Mouse (Mus musculus): ENCODE data around the gene Myo1e. TPM values are rescaled to one million over a fixed set of nuclear protein-coding genes. Genes with fewer than 3 reads are reported as not detected.

The Myo1e gene
- polyA plus RNA-seq, 1 experiment: 27.3 TPM

DNA sequence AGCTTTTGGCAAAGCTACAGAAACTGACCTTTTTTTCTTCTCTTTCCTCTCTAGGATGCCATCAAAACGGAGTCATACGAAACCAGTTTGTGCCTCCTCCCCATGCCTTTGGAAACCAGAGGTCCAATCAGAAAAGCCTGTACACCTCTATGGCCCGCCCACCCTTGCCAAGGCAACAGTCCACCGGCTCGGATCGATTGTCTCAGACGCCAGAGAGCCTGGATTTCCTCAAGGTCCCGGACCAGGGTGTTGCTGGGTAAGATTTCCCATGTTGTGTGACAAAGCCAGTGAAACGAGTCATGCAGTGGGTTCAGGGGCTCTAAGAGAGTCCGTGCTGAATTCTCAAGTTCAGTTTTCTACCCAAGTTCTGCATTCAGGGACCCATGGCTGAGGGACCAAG, 176.6 kb downstream of the Myo1e start:
- peaks cover 53% of the 10 kb centered on the region for H3K36me3 ChIP-seq (ENCODE audit: control insufficient read depth, insufficient read depth)
- no peak overlapping the region for H3ac ChIP-seq (ENCODE audit: control insufficient read depth, insufficient read length, low read depth)
- TF ChIP-seq MYOD1 (IDR thresholded peaks at IDR 0.05; ENCODE audit: control insufficient read depth, insufficient read length, low read depth) (no peak), USF1 (IDR thresholded peaks at IDR 0.05; ENCODE audit: low read depth) (no peak), MAX (IDR thresholded peaks at IDR 0.05) (no peak), FOSL1 (IDR thresholded peaks at IDR 0.05; ENCODE audit: insufficient read depth, low read length, poor library complexity, severe bottlenecking) (no peak), CEBPB (IDR thresholded peaks at IDR 0.05; ENCODE audit: low read depth) (no peak), MYOG (IDR thresholded peaks at IDR 0.05; ENCODE audit: control insufficient read depth, extremely low read depth, insufficient read length) (no peak), CTCF (IDR thresholded peaks at IDR 0.05; ENCODE audit: control insufficient read depth, insufficient read depth, insufficient read length) (no peak)
- H3K4me3 ChIP-seq (ENCODE audit: insufficient read depth, poor library complexity, severe bottlenecking): no peak overlapping the region
- H3K79me2 ChIP-seq (ENCODE audit: control insufficient read depth, insufficient read depth): no peaks in the 10 kb centered on the region
- no peaks in the 10 kb centered on the region for H3K79me3 ChIP-seq (ENCODE audit: low read depth)
- no peaks in the 10 kb centered on the region for H3K27me3 ChIP-seq (ENCODE audit: control insufficient read depth, insufficient read depth, insufficient read length)

DNA sequence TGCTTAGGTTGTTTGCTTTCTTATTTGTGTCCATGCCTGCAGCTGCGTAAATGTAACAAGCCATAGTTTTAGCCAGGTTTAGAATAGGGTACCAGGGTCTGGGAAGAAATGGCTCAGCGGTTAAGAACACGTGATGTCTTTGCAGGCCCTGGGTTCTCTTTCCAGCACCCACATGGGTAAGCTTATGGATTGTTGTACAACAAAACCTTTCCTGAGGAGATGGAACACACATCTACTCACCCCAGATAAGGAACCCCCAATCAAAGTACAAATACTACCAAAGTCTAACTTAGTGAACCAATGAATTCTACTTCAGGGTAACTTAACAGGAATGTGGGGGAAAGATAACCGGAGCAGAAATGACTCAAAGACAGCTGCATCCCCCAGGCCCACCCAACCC, 177.3 kb downstream of the Myo1e start:
- H3K27me3 ChIP-seq (ENCODE audit: control insufficient read depth, insufficient read depth, insufficient read length): no peaks in the 10 kb centered on the region
- no peaks in the 10 kb centered on the region for H3K79me2 ChIP-seq (ENCODE audit: control insufficient read depth, insufficient read depth)
- no peak overlapping the region for H3K4me3 ChIP-seq (ENCODE audit: insufficient read depth, poor library complexity, severe bottlenecking)
- no peak overlapping the region for H3ac ChIP-seq (ENCODE audit: control insufficient read depth, insufficient read length, low read depth)
- no peak for TF ChIP-seq USF1 (IDR thresholded peaks at IDR 0.05; ENCODE audit: low read depth)
- TF ChIP-seq CEBPB (IDR thresholded peaks at IDR 0.05; ENCODE audit: low read depth): no peak
- TF ChIP-seq MYOD1 (IDR thresholded peaks at IDR 0.05; ENCODE audit: control insufficient read depth, insufficient read length, low read depth): no peak
- TF ChIP-seq CTCF (IDR thresholded peaks at IDR 0.05; ENCODE audit: control insufficient read depth, insufficient read depth, insufficient read length): no peak
- TF ChIP-seq FOSL1 (IDR thresholded peaks at IDR 0.05; ENCODE audit: insufficient read depth, low read length, poor library complexity, severe bottlenecking): no peak
- TF ChIP-seq MAX (IDR thresholded peaks at IDR 0.05): no peak
- no peak for TF ChIP-seq MYOG (IDR thresholded peaks at IDR 0.05; ENCODE audit: control insufficient read depth, extremely low read depth, insufficient read length)
- H3K79me3 ChIP-seq (ENCODE audit: low read depth): no peaks in the 10 kb centered on the region
- H3K36me3 ChIP-seq (ENCODE audit: control insufficient read depth, insufficient read depth): peaks cover 50% of the 10 kb centered on the region

DNA sequence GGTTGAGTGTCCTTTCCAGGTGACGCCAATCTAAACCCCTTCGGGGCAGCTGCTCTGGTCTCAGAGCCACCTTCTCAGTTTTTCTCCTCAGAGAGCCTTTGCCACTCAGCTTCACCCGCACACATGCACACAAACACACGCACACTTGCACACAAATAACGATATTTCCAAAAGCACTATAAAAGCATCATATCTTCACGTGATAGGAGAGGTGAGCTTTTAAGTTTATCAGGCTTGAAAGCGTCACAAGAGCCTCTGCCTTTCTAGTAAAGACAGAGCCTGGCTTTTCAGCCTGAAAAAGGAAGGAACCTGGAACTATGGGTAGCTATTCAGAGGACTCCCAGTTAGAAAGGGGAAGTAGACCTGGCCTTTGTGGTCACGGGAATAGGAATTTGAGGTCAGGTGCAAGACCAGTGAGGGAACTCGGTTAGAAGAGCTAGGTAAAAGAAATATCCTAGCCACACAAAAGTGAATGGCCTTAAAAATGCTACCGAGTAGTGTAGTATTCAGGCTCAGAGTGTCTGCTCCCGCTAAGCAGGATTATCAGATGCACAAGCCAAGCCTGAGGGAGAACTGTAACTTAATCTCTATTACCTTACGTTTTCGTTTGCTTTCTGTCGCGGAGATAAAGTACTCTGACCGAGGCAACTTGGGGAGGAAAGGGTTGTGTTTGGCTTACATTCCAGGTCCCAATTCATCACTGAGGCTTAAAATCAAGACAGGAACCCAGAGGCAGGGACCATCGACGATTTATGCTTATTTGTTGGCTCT, 178.0 kb downstream of the Myo1e start:
- TF ChIP-seq MAX (IDR thresholded peaks at IDR 0.05): no peak
- TF ChIP-seq MYOG (IDR thresholded peaks at IDR 0.05; ENCODE audit: control insufficient read depth, extremely low read depth, insufficient read length): no peak
- Histone ChIP-seq H3K79me2 (ENCODE audit: control insufficient read depth, insufficient read depth) (no peaks in the 10 kb centered on the region), H3K27me3 (ENCODE audit: control insufficient read depth, insufficient read depth, insufficient read length) (no peaks in the 10 kb centered on the region), H3K4me3 (ENCODE audit: insufficient read depth, poor library complexity, severe bottlenecking) (no peak overlapping the region), H3ac (ENCODE audit: control insufficient read depth, insufficient read length, low read depth) (no peak overlapping the region), H3K36me3 (ENCODE audit: control insufficient read depth, insufficient read depth) (peaks cover 53% of the 10 kb centered on the region), H3K79me3 (ENCODE audit: low read depth) (no peaks in the 10 kb centered on the region)

DNA sequence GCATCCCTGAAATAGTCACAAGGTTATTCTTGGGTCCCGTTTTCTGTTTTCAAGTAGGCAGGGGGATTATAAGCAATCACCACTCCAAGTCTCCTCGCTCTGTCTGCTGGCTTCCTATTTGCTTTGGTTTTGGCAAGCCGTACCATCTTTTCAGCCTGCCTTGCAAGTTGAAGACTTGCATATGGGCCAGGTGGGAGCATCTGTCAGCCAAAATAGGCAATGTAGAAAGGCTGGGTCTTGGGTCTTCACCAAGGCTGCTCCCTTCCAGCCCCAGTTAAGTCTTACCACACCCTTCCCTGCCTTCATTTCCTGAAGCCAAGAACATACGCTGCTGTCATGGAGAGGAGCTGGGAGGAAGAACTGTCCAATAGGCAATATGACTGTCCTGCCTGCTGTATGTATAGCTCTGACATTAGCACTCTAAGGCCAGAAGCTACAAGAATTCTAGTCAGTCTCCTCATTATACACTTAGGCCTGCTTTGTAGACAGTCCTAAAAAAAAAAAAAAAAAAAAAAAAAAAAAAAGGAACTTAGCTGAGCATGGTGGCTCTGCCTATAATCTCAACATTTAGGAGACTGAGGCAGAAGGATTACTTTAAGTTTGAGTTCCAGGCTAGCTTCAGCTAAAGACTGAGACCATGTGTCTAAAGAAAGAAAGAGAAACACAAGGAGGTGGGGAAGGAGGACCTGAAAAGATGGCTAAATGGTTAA, 180.4 kb downstream of the Myo1e start:
- H3K4me3 ChIP-seq (ENCODE audit: insufficient read depth, poor library complexity, severe bottlenecking): no peak overlapping the region
- H3ac ChIP-seq (ENCODE audit: control insufficient read depth, insufficient read length, low read depth): no peak overlapping the region
- TF ChIP-seq MYOG (IDR thresholded peaks at IDR 0.05; ENCODE audit: control insufficient read depth, extremely low read depth, insufficient read length) (no peak), USF1 (IDR thresholded peaks at IDR 0.05; ENCODE audit: low read depth) (no peak), CEBPB (IDR thresholded peaks at IDR 0.05; ENCODE audit: low read depth) (no peak), FOSL1 (IDR thresholded peaks at IDR 0.05; ENCODE audit: insufficient read depth, low read length, poor library complexity, severe bottlenecking) (no peak), MYOD1 (IDR thresholded peaks at IDR 0.05; ENCODE audit: control insufficient read depth, insufficient read length, low read depth) (no peak), MAX (IDR thresholded peaks at IDR 0.05) (no peak), CTCF (IDR thresholded peaks at IDR 0.05; ENCODE audit: control insufficient read depth, insufficient read depth, insufficient read length) (no peak)
- H3K36me3 ChIP-seq (ENCODE audit: control insufficient read depth, insufficient read depth): peaks cover 39% of the 10 kb centered on the region
- H3K27me3 ChIP-seq (ENCODE audit: control insufficient read depth, insufficient read depth, insufficient read length): no peaks in the 10 kb centered on the region
- no peaks in the 10 kb centered on the region for H3K79me3 ChIP-seq (ENCODE audit: low read depth)
- no peaks in the 10 kb centered on the region for H3K79me2 ChIP-seq (ENCODE audit: control insufficient read depth, insufficient read depth)

GRCm38 (mm10) chr9:70389548-70389947, 182.4 kb downstream of the Myo1e start:
- Histone ChIP-seq H3K79me2 (ENCODE audit: control insufficient read depth, insufficient read depth) (no peaks in the 10 kb centered on the region), H3K4me3 (ENCODE audit: insufficient read depth, poor library complexity, severe bottlenecking) (no peak overlapping the region), H3K79me3 (ENCODE audit: low read depth) (no peaks in the 10 kb centered on the region), H3K27me3 (ENCODE audit: control insufficient read depth, insufficient read depth, insufficient read length) (no peaks in the 10 kb centered on the region), H3ac (ENCODE audit: control insufficient read depth, insufficient read length, low read depth) (no peak overlapping the region), H3K36me3 (ENCODE audit: control insufficient read depth, insufficient read depth) (peaks cover 34% of the 10 kb centered on the region)
- no peak for TF ChIP-seq MYOG (IDR thresholded peaks at IDR 0.05; ENCODE audit: control insufficient read depth, extremely low read depth, insufficient read length)
- no peak for TF ChIP-seq CTCF (IDR thresholded peaks at IDR 0.05; ENCODE audit: control insufficient read depth, insufficient read depth, insufficient read length)
- TF ChIP-seq CEBPB (IDR thresholded peaks at IDR 0.05; ENCODE audit: low read depth): no peak
- TF ChIP-seq MAX (IDR thresholded peaks at IDR 0.05): no peak
- no peak for TF ChIP-seq MYOD1 (IDR thresholded peaks at IDR 0.05; ENCODE audit: control insufficient read depth, insufficient read length, low read depth)
- TF ChIP-seq USF1 (IDR thresholded peaks at IDR 0.05; ENCODE audit: low read depth): no peak
- TF ChIP-seq FOSL1 (IDR thresholded peaks at IDR 0.05; ENCODE audit: insufficient read depth, low read length, poor library complexity, severe bottlenecking): no peak

Measured in C2C12 (cell line).